Mouse (Mus musculus): Measurements from ENCODE around the gene St8sia1. TPM values are rescaled to one million over a fixed set of nuclear protein-coding genes. Genes with fewer than 3 reads are reported as not detected.

St8sia1 gene
- total and polyA plus RNA-seq, 3 experiments = 0.01 TPM; not detected in 2

DNA sequence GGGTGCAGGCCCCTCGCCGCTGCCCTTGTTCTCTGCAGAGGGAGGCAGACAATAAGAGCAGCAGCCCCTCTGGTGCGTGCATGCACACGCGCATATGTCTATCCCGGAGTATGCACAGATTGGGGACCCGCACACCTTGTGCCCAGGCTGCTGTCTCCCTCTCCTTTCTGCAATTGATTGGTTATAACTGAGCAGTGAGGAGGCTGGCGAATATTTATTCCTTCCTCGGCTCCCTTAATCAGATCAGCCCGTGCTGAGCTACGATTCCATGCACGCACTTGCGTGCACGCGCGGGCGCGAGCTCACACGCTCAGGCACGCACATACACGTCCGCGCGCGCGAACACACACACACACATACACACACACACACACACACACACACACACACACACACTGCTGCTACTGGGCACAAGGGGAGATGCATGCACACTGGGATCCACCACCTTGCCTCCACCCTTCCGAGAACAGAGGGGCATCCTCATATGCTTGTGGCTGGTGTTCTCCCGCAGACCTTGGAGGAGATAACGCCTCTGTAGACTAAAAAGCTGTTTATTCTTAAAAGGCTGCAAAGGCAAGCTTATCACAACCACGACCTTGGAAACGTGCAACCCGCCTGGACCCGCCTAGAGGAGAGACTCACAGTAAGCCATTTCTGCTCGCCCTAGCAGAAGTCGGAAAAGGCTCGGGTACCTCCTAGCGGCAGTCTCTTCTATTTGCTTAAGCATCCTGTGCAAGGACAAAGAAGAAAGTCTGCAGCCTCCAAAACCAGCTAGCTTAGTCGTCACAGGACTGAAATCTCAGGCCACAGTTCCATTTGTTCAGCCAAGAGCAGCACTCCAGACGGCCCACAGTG is 506 bp upstream of the St8sia1 start:
- H3K27ac ChIP-seq (ENCODE audit: control insufficient read depth, low read depth, low read length) = no peak overlapping the region
- H3K9ac ChIP-seq (ENCODE audit: control insufficient read depth, low read depth, low read length, poor library complexity, severe bottlenecking) = no peak overlapping the region
- H3K79me2 ChIP-seq (ENCODE audit: control insufficient read depth, insufficient read depth, low read length, poor library complexity) = no peaks in the 10 kb centered on the region
- no peak for DNase-seq (ENCODE audit: low read depth, low spot score)
- TF ChIP-seq MAZ (IDR thresholded peaks at IDR 0.05; ENCODE audit: low read depth, low read length) (no peak), MAX (IDR thresholded peaks at IDR 0.05; ENCODE audit: low read length) (no peak), TAL1 (IDR thresholded peaks at IDR 0.05; ENCODE audit: low read length) (no peak), RCOR1 (IDR thresholded peaks at IDR 0.05; ENCODE audit: low read depth, low read length) (no peak), KAT2A (conservative IDR thresholded peaks at IDR 0.05; ENCODE audit: low read depth, low read length) (no peak), E2F4 (IDR thresholded peaks at IDR 0.05; ENCODE audit: borderline replicate concordance, low read depth, low read length) (no peak), POLR2AphosphoS2 (IDR thresholded peaks at IDR 0.05; ENCODE audit: low read length) (no peak), UBTF (IDR thresholded peaks at IDR 0.05; ENCODE audit: borderline replicate concordance, insufficient read depth, low read depth, low read length) (no peak), CTCF (IDR thresholded peaks at IDR 0.05 in 2 of 3, conservative IDR thresholded peaks at IDR 0.05 in 1 of 3; ENCODE audit: control insufficient read depth in 1 of 3, insufficient read depth in 1 of 3, low read depth in 2 of 3, low read length in 3 of 3, poor library complexity in 1 of 3, severe bottlenecking in 1 of 3) (no peak), TBP (IDR thresholded peaks at IDR 0.05; ENCODE audit: low read depth, low read length) (no peak)
- H3K9me3 ChIP-seq (replicated peaks; ENCODE audit: insufficient read depth, low read length) = no peaks in the 10 kb centered on the region
- no peak overlapping the region for H3K4me3 ChIP-seq (ENCODE audit: control insufficient read depth in 1 of 2, insufficient read depth in 1 of 2, low read depth in 2 of 2, low read length in 2 of 2)
- no peaks in the 10 kb centered on the region for H3K4me1 ChIP-seq (ENCODE audit: control insufficient read depth in 1 of 2, insufficient read depth in 2 of 2, low read length in 2 of 2)
- H3K27me3 ChIP-seq (ENCODE audit: control insufficient read depth in 1 of 2, insufficient read depth in 2 of 2, low read length in 2 of 2) = no peaks in the 10 kb centered on the region
- no peaks in the 10 kb centered on the region for H3K36me3 ChIP-seq (ENCODE audit: control insufficient read depth in 1 of 2, insufficient read depth in 2 of 2, low read length in 2 of 2)

GRCm38 (mm10) chr6:142963480-142964075 is 674 bp downstream of the St8sia1 start:
- Histone ChIP-seq H3K27ac (ENCODE audit: control insufficient read depth, low read depth, low read length) (no peak overlapping the region), H3K27me3 (ENCODE audit: control insufficient read depth in 1 of 2, insufficient read depth in 2 of 2, low read length in 2 of 2) (no peaks in the 10 kb centered on the region), H3K9ac (ENCODE audit: control insufficient read depth, low read depth, low read length, poor library complexity, severe bottlenecking) (no peak overlapping the region), H3K9me3 (replicated peaks; ENCODE audit: insufficient read depth, low read length) (no peaks in the 10 kb centered on the region), H3K36me3 (ENCODE audit: control insufficient read depth in 1 of 2, insufficient read depth in 2 of 2, low read length in 2 of 2) (no peaks in the 10 kb centered on the region), H3K4me3 (ENCODE audit: control insufficient read depth in 1 of 2, insufficient read depth in 1 of 2, low read depth in 2 of 2, low read length in 2 of 2) (no peak overlapping the region), H3K79me2 (ENCODE audit: control insufficient read depth, insufficient read depth, low read length, poor library complexity) (no peaks in the 10 kb centered on the region), H3K4me1 (ENCODE audit: control insufficient read depth in 1 of 2, insufficient read depth in 2 of 2, low read length in 2 of 2) (no peaks in the 10 kb centered on the region)
- no peak for TF ChIP-seq TCF12 (IDR thresholded peaks at IDR 0.05; ENCODE audit: low read depth, low read length)
- TF ChIP-seq UBTF (IDR thresholded peaks at IDR 0.05; ENCODE audit: borderline replicate concordance, insufficient read depth, low read depth, low read length) = no peak
- no peak for TF ChIP-seq MXI1 (IDR thresholded peaks at IDR 0.05; ENCODE audit: low read depth, low read length)
- TF ChIP-seq GATA1 (IDR thresholded peaks at IDR 0.05; ENCODE audit: low read depth, low read length) = no peak
- no peak for TF ChIP-seq RCOR1 (IDR thresholded peaks at IDR 0.05; ENCODE audit: low read depth, low read length)
- TF ChIP-seq SMC3 (IDR thresholded peaks at IDR 0.05; ENCODE audit: low read depth, low read length) = no peak
- no peak for TF ChIP-seq POLR2A (IDR thresholded peaks at IDR 0.05; ENCODE audit: control insufficient read depth in 1 of 2, insufficient read depth in 1 of 2, low read depth in 1 of 2, low read length in 2 of 2, poor library complexity in 1 of 2)
- no peak for TF ChIP-seq ELF1 (IDR thresholded peaks at IDR 0.05; ENCODE audit: low read depth, low read length)
- no peak for TF ChIP-seq POLR2AphosphoS5 (IDR thresholded peaks at IDR 0.05; ENCODE audit: borderline replicate concordance, low read depth, low read length)
- TF ChIP-seq MYC (IDR thresholded peaks at IDR 0.05; ENCODE audit: low read depth, low read length) = no peak
- no peak for TF ChIP-seq EP300 (IDR thresholded peaks at IDR 0.05; ENCODE audit: low read depth in 1 of 2, low read length in 2 of 2)
- TF ChIP-seq KAT2A (conservative IDR thresholded peaks at IDR 0.05; ENCODE audit: low read depth, low read length) = no peak
- no peak for TF ChIP-seq CTCF (IDR thresholded peaks at IDR 0.05 in 2 of 3, conservative IDR thresholded peaks at IDR 0.05 in 1 of 3; ENCODE audit: control insufficient read depth in 1 of 3, insufficient read depth in 1 of 3, low read depth in 2 of 3, low read length in 3 of 3, poor library complexity in 1 of 3, severe bottlenecking in 1 of 3)
- no peak for TF ChIP-seq CHD2 (IDR thresholded peaks at IDR 0.05; ENCODE audit: low read length)
- no peak for TF ChIP-seq HCFC1 (IDR thresholded peaks at IDR 0.05; ENCODE audit: low read depth, low read length)
- TF ChIP-seq TAL1 (IDR thresholded peaks at IDR 0.05; ENCODE audit: low read length) = no peak
- no peak for TF ChIP-seq E2F4 (IDR thresholded peaks at IDR 0.05; ENCODE audit: borderline replicate concordance, low read depth, low read length)
- no peak for TF ChIP-seq NRF1 (IDR thresholded peaks at IDR 0.05; ENCODE audit: insufficient read depth, low read depth, low read length, poor library complexity, severe bottlenecking)
- no peak for TF ChIP-seq BHLHE40 (IDR thresholded peaks at IDR 0.05; ENCODE audit: borderline replicate concordance, low read depth, low read length)
- no peak for DNase-seq (ENCODE audit: low read depth, low spot score)
